Comparison of ENCODE assay signal across 9 mouse cellular contexts in the genomic region with DNA sequence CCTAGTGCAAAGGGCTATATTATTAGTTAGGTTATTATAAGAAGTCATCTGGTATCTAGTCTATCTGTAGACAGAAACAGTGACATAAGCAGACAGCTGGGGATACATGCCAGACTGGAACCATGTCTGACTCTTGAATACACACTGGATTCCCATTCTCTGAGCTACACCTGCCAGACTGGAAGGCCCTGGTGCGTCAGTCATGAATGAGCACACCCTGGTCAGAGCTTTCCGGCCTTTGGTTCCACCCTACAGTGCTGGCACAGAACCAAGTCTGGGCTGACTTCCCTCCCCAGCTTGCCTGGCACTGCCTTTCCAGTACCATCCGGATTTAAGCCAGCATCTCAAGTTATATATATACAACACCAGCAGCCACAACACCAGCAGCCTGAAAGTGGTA. TPM values are rescaled to one million over a fixed set of nuclear protein-coding genes. Genes with fewer than 3 reads are reported as not detected.
DNase-seq lines count a peak whose midpoint lies in the region; ATAC-seq lines count a peak whose summit lies in the region.
"Had no signal": no experiment of that assay in that cellular context is flagged by ENCODE, and none has a peak within 500 bp of the region (broad histone marks: within the 10 kb centered on the region; RNA-seq: fewer than 3 reads in every experiment).

No protein-coding gene starts in this region.

- no peaks in the 10 kb centered on the region for H3K27me3 ChIP-seq in embryonic facial prominence, embryonic 15.5 days

- no peaks in the 10 kb centered on the region for H3K9me3 ChIP-seq in embryonic facial prominence, embryonic 15.5 days (replicated peaks)

- peak; percentile 10 for DNase-seq in adrenal gland, postnatal 25 days
- DNase-seq in adrenal gland, adult 18-20 months (ENCODE audit: low spot score in 2 of 2) = no peak
- DNase-seq in 416B (ENCODE audit: low read depth) = peak; percentile 49
- DNase-seq in lung, adult 18-20 months = peak; percentile 63 to 75
- no peak for DNase-seq in embryo, embryonic 10.5 days (ENCODE audit: low spot score)
- DNase-seq in spleen, postnatal 10 days (ENCODE audit: low spot score in 2 of 2) = no peak
- DNase-seq in B cell, adult 2 months = no peak

- H3K4me3 ChIP-seq in embryonic facial prominence, embryonic 15.5 days (replicated peaks) = no peak overlapping the region

- WGBS in embryonic facial prominence, embryonic 15.5 days = 53% methylated on average over 3 of the region's 3 CpGs

- peak; percentile 73 for ATAC-seq in embryonic facial prominence, embryonic 15.5 days (ENCODE audit: insufficient number of reproducible peaks, low FRiP score, low TSS enrichment, low read depth)

- H3K36me3 ChIP-seq in embryonic facial prominence, embryonic 15.5 days = no peaks in the 10 kb centered on the region

- no peak overlapping the region for H3K27ac ChIP-seq in embryonic facial prominence, embryonic 15.5 days (replicated peaks)

- peaks cover 9% of the 10 kb centered on the region; the same call in 1 of the 2 replicates for H3K4me1 ChIP-seq in embryonic facial prominence, embryonic 15.5 days

- H3K4me2 ChIP-seq in embryonic facial prominence, embryonic 15.5 days (replicated peaks) = no peak overlapping the region

- H3K9ac ChIP-seq in embryonic facial prominence, embryonic 15.5 days = no peak overlapping the region

RNA-seq across cellular contexts. Expression of a gene that starts 3.8 kb away (rescaled TPM):
- total RNA-seq in adrenal gland, postnatal 25 days (2021) = 57.2 and 63.3 TPM in 2 replicates
- total RNA-seq in adrenal gland, adult 18-20 months (2021) = 10 to 100 TPM; 50.0 to 58.8 TPM
- polyA plus RNA-seq in embryonic facial prominence, embryonic 15.5 days (2015; fragmentation: Nextera tagmentation; extraction: Ambion mirVana) = 38.9 and 41.5 TPM in 2 replicates

RNA-seq across cellular contexts. Expression of a gene that starts 4.1 kb away (rescaled TPM):
- total RNA-seq in adrenal gland, postnatal 25 days (2021) = not detected in 2 replicates
- total RNA-seq in adrenal gland, adult 18-20 months (2021) = not detected
- not detected in 2 replicates for polyA plus RNA-seq in embryonic facial prominence, embryonic 15.5 days (2015; fragmentation: Nextera tagmentation; extraction: Ambion mirVana)
- total RNA-seq: left cerebral cortex, adult 8-10 months had no signal

Comparison
In these comparisons a context has a peak if more than half of its experiments do, and no peak if none do; other contexts are left out.
1. DNase-seq: peak in adrenal gland, postnatal 25 days (single experiment), 416B (single experiment) and lung, adult 18-20 months (2 of 2); none in adrenal gland, adult 18-20 months (0 of 2), embryo, embryonic 10.5 days (single experiment), spleen, postnatal 10 days (0 of 2) and B cell, adult 2 months (0 of 2).